Mouse (Mus musculus): ENCODE results near the gene Rbbp4.
"Not testable (repeated sequence)": the region's sequence is repeated elsewhere in the genome, so short reads cannot be mapped to it uniquely, and the experiment has no call there.

Gene Rbbp4

GRCm38 (mm10) chr4:129335216-129336074 is at the start of gene Rbbp4, which contains the start of gene Zbtb8os:
Rbbp4 (minus strand) TSS chr4:129335370.
Zbtb8os (plus strand) TSS chr4:129335695.
- peak; percentile 96 for DNase-seq

GRCm38 (mm10) chr4:129384440-129384839 is 49.3 kb upstream of the Rbbp4 start:
- DNase-seq: no peak

GRCm38 (mm10) chr4:129383586-129383985 is 48.4 kb upstream of the Rbbp4 start:
- no peak for DNase-seq

- DNase-seq: no peak
These were observed 47.3 kb upstream of the Rbbp4 start for GRCm38 (mm10) chr4:129382488-129382887.

GRCm38 (mm10) chr4:129382029-129382428 is 46.9 kb upstream of the Rbbp4 start:
- no peak for DNase-seq

GRCm38 (mm10) chr4:129381148-129381547 is 46.0 kb upstream of the Rbbp4 start:
- DNase-seq: no peak

- no peak for DNase-seq
These were observed 44.6 kb upstream of the Rbbp4 start for GRCm38 (mm10) chr4:129379805-129380204.

- peak; percentile 60 for DNase-seq
These were observed 42.6 kb upstream of the Rbbp4 start, which contains the start of gene Zbtb8a for GRCm38 (mm10) chr4:129377601-129378390. Zbtb8a (minus strand) TSS chr4:129378116.

- peak; percentile 67 for DNase-seq
These were observed 41.9 kb upstream of the Rbbp4 start for GRCm38 (mm10) chr4:129376961-129377545.

GRCm38 (mm10) chr4:129375821-129376220 is 40.7 kb upstream of the Rbbp4 start:
- no peak for DNase-seq

GRCm38 (mm10) chr4:129375000-129375399 is 39.8 kb upstream of the Rbbp4 start:
- no peak for DNase-seq

- DNase-seq: no peak
These were observed 39.1 kb upstream of the Rbbp4 start for GRCm38 (mm10) chr4:129374219-129374755.

GRCm38 (mm10) chr4:129373202-129373976 is 38.2 kb upstream of the Rbbp4 start:
- DNase-seq: no peak

GRCm38 (mm10) chr4:129371391-129371790 is 36.2 kb upstream of the Rbbp4 start:
- DNase-seq: no peak

GRCm38 (mm10) chr4:129365224-129365623 is 30.1 kb upstream of the Rbbp4 start:
- no peak for DNase-seq

- no peak for DNase-seq
These were observed 29.2 kb upstream of the Rbbp4 start for GRCm38 (mm10) chr4:129364379-129364778.

GRCm38 (mm10) chr4:129363463-129363862 is 28.3 kb upstream of the Rbbp4 start:
- no peak for DNase-seq

- no peak for DNase-seq
These were observed 27.6 kb upstream of the Rbbp4 start for GRCm38 (mm10) chr4:129362771-129363170.

- not testable (repeated sequence) for DNase-seq
These were observed 27.1 kb upstream of the Rbbp4 start for GRCm38 (mm10) chr4:129362238-129362637.

- DNase-seq: no peak
These were observed 22.5 kb upstream of the Rbbp4 start for GRCm38 (mm10) chr4:129357613-129358163.

- DNase-seq: no peak
These were observed 19.1 kb upstream of the Rbbp4 start for GRCm38 (mm10) chr4:129354236-129354635.

GRCm38 (mm10) chr4:129353176-129353575 is 18.0 kb upstream of the Rbbp4 start:
- DNase-seq: no peak

Data from kidney, adult 18-20 months (tissue).